Mouse (Mus musculus) stomach, postnatal 0 days (tissue): ENCODE measurements around the gene Tnfsfm13.

Source experiments
- CTCF ChIP-seq: IDR thresholded peaks from 2 replicates; pipeline ENCODE4 v1.5.1; 2016; ENCODE audit warnings: antibody characterized with exemption, low read depth, mild to moderate bottlenecking, moderate library complexity
- EP300 ChIP-seq: optimal IDR thresholded peaks from 2 replicates; pipeline ENCODE3; 2016; ENCODE audit warnings: antibody characterized with exemption

GRCm38 (mm10) chr11:69655264-69656064 is 40.4 kb downstream of the Tnfsfm13 start, which contains the start of gene Sox15:
- TF ChIP-seq CTCF (peak; percentile 89), EP300 (no peak)
